Mouse (Mus musculus) naive thymus-derived CD4-positive, alpha-beta T cell, adult 5 months (primary cell): ENCODE data around the gene Vmn2r44. TPM values are rescaled to one million over a fixed set of nuclear protein-coding genes. Genes with fewer than 3 reads are reported as not detected.

Source experiments
- polyA plus RNA-seq: library from polyadenylated mRNA; unstranded; fragments of 100-300 nt; shearing (Covaris generic); gene quantifications from one replicate; pipeline ENCODE4 v1.2.1, GENCODE M21; 2017

The Vmn2r44 gene
- polyA plus RNA-seq = not detected

GRCm38 (mm10) chr7:8383233-8383632 is at the start of gene Vmn2r44:
Gene Vmn2r44 (minus strand): TSS chr7:8383333.

Other genes with a start within 250 kb of the Vmn2r44 start
- not detected for gene Vmn2r41, start 221.7 kb downstream of the Vmn2r44 start, polyA plus RNA-seq
- 0.16 TPM for gene Vmn2r42, start 183.0 kb downstream of the Vmn2r44 start, polyA plus RNA-seq
- gene Vmn2r43, start 122.7 kb downstream of the Vmn2r44 start, polyA plus RNA-seq = not detected
- gene Vmn2r45, start 105.7 kb upstream of the Vmn2r44 start, polyA plus RNA-seq = not detected